Mouse (Mus musculus) thymus, postnatal 10 days (tissue): ENCODE data around the gene Psma4.

Source experiments
- DNase-seq, 2 experiments: peaks; one replicate each; pipeline ENCODE4 v3.0.0; 2021; ENCODE audit warnings: low spot score in 2 of 2

Psma4 gene

DNA sequence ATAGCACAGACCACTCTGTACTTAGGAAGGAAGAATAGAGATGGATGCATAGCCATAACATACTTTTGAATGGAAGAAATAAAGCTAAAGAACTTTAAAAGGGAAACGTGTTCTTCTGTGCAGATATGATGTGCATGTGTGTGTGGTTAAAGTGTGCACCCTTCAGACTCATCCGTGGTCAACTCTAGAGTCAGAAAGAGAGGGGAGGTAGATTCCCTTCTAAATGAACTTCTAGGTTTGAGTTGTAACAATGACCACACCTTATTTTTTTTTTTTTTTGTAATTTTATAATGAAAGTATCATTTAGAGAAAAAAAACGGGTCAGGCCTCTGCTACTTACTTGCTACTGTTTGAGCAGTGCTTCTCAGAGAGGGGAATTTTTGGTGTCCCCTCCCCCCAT is 39.8 kb downstream of the Psma4 start:
- DNase-seq, result no peak

DNA sequence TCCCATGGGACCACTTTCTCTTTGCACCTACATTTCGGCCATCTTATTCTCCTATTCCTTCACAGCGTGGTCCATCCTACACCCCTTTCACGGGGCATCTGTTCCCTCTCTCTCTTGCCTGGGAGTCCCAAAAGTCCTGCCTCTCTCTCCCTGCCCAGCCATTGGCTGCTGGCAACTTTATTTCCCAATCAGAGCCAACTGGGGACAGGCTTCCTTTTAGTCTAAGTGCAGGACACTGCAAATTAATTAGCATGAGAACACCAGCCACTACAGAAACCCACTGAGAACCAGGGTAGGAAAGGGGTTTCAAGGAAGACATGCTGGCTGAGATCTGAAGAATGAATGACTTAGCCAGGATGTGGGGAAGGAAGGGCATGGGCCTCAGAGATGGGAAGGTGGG is 43.8 kb downstream of the Psma4 start:
- DNase-seq, result no peak

DNA sequence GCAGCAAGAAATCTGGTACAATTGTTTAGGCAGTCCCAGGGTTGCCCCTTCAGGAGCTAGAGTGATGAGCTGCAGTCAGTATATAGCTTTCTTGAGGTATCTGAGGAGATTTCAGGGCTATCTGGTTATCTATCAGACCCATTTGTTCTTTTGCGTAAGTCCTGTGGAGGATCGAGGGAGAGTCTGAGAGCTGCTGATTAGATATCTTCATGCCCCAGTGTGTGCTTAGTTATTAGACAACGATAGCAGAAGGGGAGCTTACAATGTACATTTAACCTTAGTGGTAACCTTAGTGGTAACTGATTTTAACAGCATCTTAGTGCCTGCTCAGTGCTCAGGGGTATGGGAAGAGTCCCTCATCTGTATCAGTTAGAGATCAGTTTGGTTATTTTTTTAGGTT is 45.1 kb downstream of the Psma4 start:
- no peak for DNase-seq

DNA sequence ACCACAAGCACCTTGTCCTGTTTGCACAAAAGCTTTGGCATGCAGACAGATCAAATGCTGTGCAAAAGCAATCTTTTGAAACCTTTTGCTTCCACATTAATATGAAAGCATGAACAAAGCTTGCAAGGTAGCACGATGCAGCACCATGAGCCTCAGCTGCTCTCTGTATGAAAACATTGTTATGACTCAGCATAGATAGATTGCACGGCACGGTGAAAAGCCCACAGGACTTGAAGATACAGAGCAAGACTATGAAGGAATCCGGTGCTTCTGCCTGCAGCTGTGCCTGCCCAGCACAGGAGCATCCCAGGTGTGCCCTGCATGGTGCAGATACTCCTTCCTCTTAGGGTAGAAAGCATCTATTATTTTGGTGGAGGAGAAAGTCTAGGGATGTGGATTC is 53.0 kb downstream of the Psma4 start:
- no peak for DNase-seq
